Mouse (Mus musculus) midbrain, postnatal 0 days (tissue): Measurements from ENCODE around the gene Cryaa. TPM values are rescaled to one million over a fixed set of nuclear protein-coding genes. Genes with fewer than 3 reads are reported as not detected.

Source experiments
- ATAC-seq: fragments of 200-750 bp; cut with Nextera tagmentation; 2 replicates; pipeline ENCODE4 v1.8.0; 2017; ENCODE audit warnings: moderate number of reproducible peaks, mild to moderate bottlenecking, moderate TSS enrichment, moderate library complexity; ENCODE audit not compliant: low FRiP score
- DNase-seq: peaks from one replicate; pipeline ENCODE4 v3.0.0-alpha.2; 2015; ENCODE audit warnings: low spot score
- H3K27ac ChIP-seq: fragments of 300-500 bp; sonication (generic); 2 replicates; pipeline ENCODE4 v1.5.1; 2014; ENCODE audit warnings: low read depth, mild to moderate bottlenecking, low read length, mixed read lengths
- H3K27me3 ChIP-seq: fragments of 300-500 bp; sonication (generic); 2 replicates; pipeline ENCODE4 v1.6.1; 2014; ENCODE audit warnings: low read length, control low read depth, mixed read lengths; ENCODE audit not compliant: insufficient read depth
- H3K36me3 ChIP-seq: fragments of 300-500 bp; sonication (generic); 2 replicates; pipeline ENCODE4 v1.6.1; 2014; ENCODE audit warnings: low read length, control low read depth, mixed read lengths; ENCODE audit not compliant: insufficient read depth
- H3K4me1 ChIP-seq: fragments of 300-500 bp; sonication (generic); 2 replicates; pipeline ENCODE4 v1.6.1; 2014; ENCODE audit warnings: mild to moderate bottlenecking, control low read depth, antibody characterized with exemption, low read length, mixed read lengths; ENCODE audit not compliant: insufficient read depth
- H3K4me2 ChIP-seq: fragments of 300-500 bp; sonication (generic); 2 replicates; pipeline ENCODE4 v1.6.1; 2014; ENCODE audit warnings: low read depth, mild to moderate bottlenecking, low read length, mixed read lengths; ENCODE audit not compliant: poor library complexity, severe bottlenecking
- H3K4me3 ChIP-seq: fragments of 300-500 bp; sonication (generic); 2 replicates; pipeline ENCODE4 v1.5.1; 2014; ENCODE audit warnings: low read depth, mild to moderate bottlenecking, low read length, moderate library complexity
- H3K9ac ChIP-seq: fragments of 300-500 bp; sonication (generic); replicated peaks from 2 replicates; pipeline ENCODE4 v1.6.1; 2014; ENCODE audit warnings: mild to moderate bottlenecking, low read length, moderate library complexity, mixed read lengths; ENCODE audit not compliant: poor library complexity, severe bottlenecking
- H3K9me3 ChIP-seq: fragments of 300-500 bp; sonication (generic); 2 replicates; pipeline ENCODE4 v1.6.1; 2016; ENCODE audit warnings: low read length, control low read depth
- CTCF ChIP-seq: IDR thresholded peaks from 2 replicates; pipeline ENCODE4 v1.5.1; 2016; ENCODE audit warnings: antibody characterized with exemption, mild to moderate bottlenecking
- WGBS: fragments of 180-500 bp; shearing (Covaris S2); extraction: QIAGEN DNeasy Blood & Tissue Kit; methylation state at CpG from one replicate; pipeline ENCODE4 v1.1.7; 2014; 5-methylcytosine and 5-hydroxymethylcytosine counted together
- polyA plus RNA-seq: library from polyadenylated mRNA; unstranded; fragments of >200 nt; fragmentation: Nextera tagmentation; extraction: Ambion mirVana; gene quantifications from 2 replicates; pipeline ENCODE4 v1.2.1, GENCODE M21; 2015
- total RNA-seq: library from RNA; depleted of rRNA; stranded (reverse); fragments of >200 nt; gene quantifications from 2 replicates; pipeline ENCODE4 v1.2.3, GENCODE M21; 2014

Gene Cryaa
- total and polyA plus RNA-seq, 2 experiments from 2014 or later = 0.37 to 1.6 TPM

DNA sequence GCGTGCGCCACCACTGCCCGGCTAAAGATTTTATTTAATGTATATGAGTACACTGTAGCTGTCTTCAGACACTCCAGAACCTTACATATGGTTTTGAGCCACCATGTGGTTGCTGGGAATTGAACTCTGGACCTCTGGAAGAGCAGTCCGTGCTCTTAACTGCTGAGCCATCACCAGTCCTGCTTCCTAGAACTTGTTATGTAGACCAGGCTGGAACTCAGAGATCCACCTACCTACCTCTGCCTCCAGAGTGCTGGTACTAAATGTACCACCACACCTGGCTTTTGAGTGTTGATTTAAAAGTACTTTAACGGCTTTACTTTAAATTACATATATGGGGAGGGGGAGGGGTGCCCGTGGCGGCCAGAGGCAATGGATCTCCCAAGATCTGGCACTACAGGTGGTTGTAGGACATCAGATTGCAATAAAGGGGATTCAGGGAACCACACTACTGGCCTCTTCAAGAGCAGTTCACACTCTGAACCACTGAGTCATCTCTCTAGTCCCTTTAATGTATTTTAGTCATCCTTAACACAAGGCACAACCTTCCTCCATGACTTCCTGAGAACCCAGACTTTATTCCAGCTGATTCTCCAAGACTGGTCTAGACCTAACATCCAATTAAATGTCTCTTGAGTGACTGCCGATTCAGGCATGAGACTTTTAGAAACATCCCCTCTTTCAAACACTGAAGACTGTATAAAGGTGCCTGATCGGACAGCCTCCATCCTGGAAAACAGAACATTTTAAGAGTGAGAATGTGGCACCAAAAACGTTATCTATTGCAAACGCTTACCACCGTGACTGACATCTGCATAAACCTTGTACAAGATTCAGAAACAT lies 20.2 kb upstream of the Cryaa start:
- TF ChIP-seq CTCF = no peak
- Histone ChIP-seq H3K27me3 (no peaks in the 10 kb centered on the region), H3K4me2 (peak overlapping the region; percentile 71), H3K4me1 (peaks cover 7% of the 10 kb centered on the region), H3K9ac (peak overlapping the region; percentile 91), H3K36me3 (peaks cover 13% of the 10 kb centered on the region), H3K27ac (no peak overlapping the region), H3K4me3 (peak overlapping the region; percentile 96), H3K9me3 (no peaks in the 10 kb centered on the region)
- no peak for ATAC-seq
- 56% methylated on average over 12 of the region's 12 CpGs for WGBS
- DNase-seq = no peak

- Histone ChIP-seq H3K9ac (peak overlapping the region; percentile 91), H3K9me3 (no peaks in the 10 kb centered on the region), H3K4me1 (peaks cover 7% of the 10 kb centered on the region), H3K4me3 (peak overlapping the region; percentile 96), H3K27ac (peak overlapping the region; percentile 89), H3K27me3 (no peaks in the 10 kb centered on the region), H3K36me3 (peaks cover 6% of the 10 kb centered on the region), H3K4me2 (peak overlapping the region; percentile 71)
- no peak for DNase-seq
- WGBS = 0% methylated on average over 27 of the region's 27 CpGs
- no peak for TF ChIP-seq CTCF
- no peak for ATAC-seq
Observed at GRCm38 (mm10) chr17:31658136-31658467, 19.5 kb upstream of the Cryaa start.

DNA sequence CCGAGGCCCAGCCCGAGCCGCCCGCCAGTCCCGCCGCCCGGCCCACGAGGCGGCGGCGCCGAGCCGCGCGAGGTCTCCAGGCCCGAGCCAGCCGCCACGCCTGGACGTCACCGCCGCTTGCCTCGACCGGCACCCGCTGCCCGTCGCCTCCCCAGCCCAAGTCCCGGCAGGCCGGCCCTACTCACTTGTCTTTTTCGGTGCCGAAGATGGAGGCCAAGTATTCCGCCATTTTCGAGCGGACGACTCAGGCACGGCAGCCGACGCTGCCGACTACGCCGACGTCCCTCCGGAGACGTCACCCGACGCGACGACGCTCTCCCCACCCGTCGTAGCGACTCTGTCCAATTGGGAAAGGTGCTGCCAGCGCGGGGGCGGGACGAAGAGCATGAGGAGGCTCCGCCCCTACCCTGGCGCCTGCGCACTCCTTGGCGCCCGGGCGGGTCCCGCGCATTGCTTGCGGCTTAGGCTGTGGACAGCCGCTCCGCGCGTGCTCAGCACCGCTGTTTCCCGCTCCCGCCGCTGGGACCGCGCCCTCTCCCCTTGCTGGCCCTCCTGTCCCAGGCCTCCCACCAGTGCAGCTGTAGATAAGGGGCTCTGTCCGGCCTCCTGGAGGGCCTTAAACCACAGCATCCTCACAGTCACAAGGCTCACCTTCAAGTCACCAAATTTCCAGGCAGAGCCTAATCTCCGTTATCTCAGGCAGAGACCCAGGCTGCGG lies 19.0 kb upstream of the Cryaa start, which contains the start of gene U2af1:
TSS of gene U2af1 (minus strand) at position 425 of the 718 bp plus-strand sequence.
- Histone ChIP-seq H3K4me1 (peaks cover 7% of the 10 kb centered on the region), H3K36me3 (peaks cover under 1% of the 10 kb centered on the region; the same call in 1 of the 2 replicates), H3K27me3 (no peaks in the 10 kb centered on the region), H3K4me3 (peak within 1 kb of the TSS; percentile 96), H3K4me2 (peak within 1 kb of the TSS; percentile 86), H3K9ac (peak within 1 kb of the TSS; percentile 91), H3K27ac (peak within 1 kb of the TSS; percentile 96), H3K9me3 (no peaks in the 10 kb centered on the region)
- TF ChIP-seq CTCF = no peak
- DNase-seq = peak; percentile 99
- peak; percentile 99 for ATAC-seq
- under 1% methylated on average over 70 of the region's 77 CpGs for WGBS

DNA sequence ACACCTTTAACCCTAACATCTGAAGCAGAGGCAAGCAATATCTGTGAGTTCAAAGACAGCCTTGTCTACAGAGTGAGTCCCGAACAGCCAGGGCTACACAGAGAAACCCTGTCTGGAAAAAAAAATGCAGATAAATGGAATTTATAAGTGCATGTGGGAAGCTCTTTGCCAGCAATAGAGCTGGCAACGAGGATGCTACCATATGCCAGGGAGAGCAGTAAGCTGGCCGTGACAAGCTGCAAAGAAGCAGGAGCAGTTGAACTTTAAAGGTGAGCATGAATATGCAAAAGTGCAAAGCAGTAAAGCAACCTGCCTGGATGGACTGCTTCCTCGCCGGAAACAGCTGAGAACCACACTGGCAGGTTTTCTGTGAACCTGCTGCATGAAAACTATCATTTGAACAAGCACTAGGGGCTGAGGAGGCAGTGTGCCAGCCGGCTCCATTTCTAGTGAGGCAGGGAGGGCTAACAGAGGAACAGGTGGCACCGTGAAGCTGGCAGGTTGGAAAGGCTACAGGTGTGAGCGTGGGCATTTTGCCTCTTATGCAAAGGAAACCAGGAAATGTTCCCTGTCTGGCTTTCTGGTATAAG lies 16.9 kb upstream of the Cryaa start:
- ATAC-seq = no peak
- no peak overlapping the region for H3K4me3 ChIP-seq
- no peaks in the 10 kb centered on the region for H3K27me3 ChIP-seq
- H3K36me3 ChIP-seq = no peaks in the 10 kb centered on the region; the same call in 1 of the 2 replicates
- H3K4me2 ChIP-seq = no peak overlapping the region
- peak; percentile 39 for DNase-seq
- H3K27ac ChIP-seq = no peak overlapping the region
- no peaks in the 10 kb centered on the region for H3K9me3 ChIP-seq
- peaks cover 7% of the 10 kb centered on the region for H3K4me1 ChIP-seq
- 76% methylated on average over 8 of the region's 8 CpGs for WGBS
- no peak overlapping the region for H3K9ac ChIP-seq
- TF ChIP-seq CTCF = no peak

- ATAC-seq (no peak), DNase-seq (no peak)
- Histone ChIP-seq H3K4me2 (no peak overlapping the region), H3K36me3 (no peaks in the 10 kb centered on the region), H3K27ac (no peak overlapping the region), H3K27me3 (no peaks in the 10 kb centered on the region), H3K9me3 (no peaks in the 10 kb centered on the region), H3K9ac (no peak overlapping the region), H3K4me3 (no peak overlapping the region), H3K4me1 (no peaks in the 10 kb centered on the region; the same call in 1 of the 2 replicates)
- no peak; the same call in 1 of the 2 replicates for TF ChIP-seq CTCF
Observed at GRCm38 (mm10) chr17:31662855-31663254, 14.8 kb upstream of the Cryaa start.
